Mouse (Mus musculus) layer of hippocampus, postnatal 25 days (tissue): ENCODE measurements at regions not wholly inside any gene's neighbourhood (a gene's known extent, or its start where the extent isn't known, plus 50 kb on each side); places are given as distances from the start of the nearest gene placed in this dataset.

Experiments used
- DNase-seq, 2 experiments: peaks; one replicate each; pipeline ENCODE4 v3.0.0; 2022; ENCODE audit warnings: mixed read lengths in 2 of 2, low spot score in 1 of 2; ENCODE audit errors: extremely low spot score in 1 of 2

- no peak for DNase-seq
Observed at GRCm38 (mm10) chr16:86594992-86595391, 693.4 kb upstream of the Adamts5 start.

GRCm38 (mm10) chr16:86586044-86586443 lies 684.4 kb upstream of the Adamts5 start:
- no peak for DNase-seq

- DNase-seq = no peak
Observed at GRCm38 (mm10) chr16:86578281-86578680, 676.7 kb upstream of the Adamts5 start.

- DNase-seq = no peak
Observed at GRCm38 (mm10) chr16:86547465-86548043, 645.9 kb upstream of the Adamts5 start.

- DNase-seq = no peak
Observed at GRCm38 (mm10) chr16:86546905-86547304, 645.3 kb upstream of the Adamts5 start.

GRCm38 (mm10) chr16:86544121-86544520 lies 642.5 kb upstream of the Adamts5 start:
- DNase-seq = no peak

DNA sequence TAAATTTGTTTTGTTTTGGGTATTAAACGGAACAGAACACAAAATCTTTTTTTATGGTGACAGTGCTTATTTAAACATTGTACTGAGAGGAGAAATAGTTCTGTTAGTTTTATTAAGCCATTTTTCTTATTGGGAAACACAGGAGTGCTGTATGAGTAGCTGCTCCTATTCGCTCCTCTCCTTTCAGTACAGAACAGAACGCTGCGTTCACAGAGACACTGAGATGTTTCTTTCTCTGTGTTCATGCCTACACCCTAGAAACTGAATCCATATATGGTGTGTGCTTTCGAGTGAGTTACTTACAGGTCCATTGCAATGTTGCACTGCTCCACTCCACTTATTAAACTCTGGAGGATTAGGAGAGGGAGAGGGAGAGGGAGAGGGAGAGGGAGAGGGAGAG lies 634.9 kb upstream of the Adamts5 start:
- no peak for DNase-seq

- DNase-seq = no peak
Observed at GRCm38 (mm10) chr16:86524135-86524534, 622.5 kb upstream of the Adamts5 start.

DNA sequence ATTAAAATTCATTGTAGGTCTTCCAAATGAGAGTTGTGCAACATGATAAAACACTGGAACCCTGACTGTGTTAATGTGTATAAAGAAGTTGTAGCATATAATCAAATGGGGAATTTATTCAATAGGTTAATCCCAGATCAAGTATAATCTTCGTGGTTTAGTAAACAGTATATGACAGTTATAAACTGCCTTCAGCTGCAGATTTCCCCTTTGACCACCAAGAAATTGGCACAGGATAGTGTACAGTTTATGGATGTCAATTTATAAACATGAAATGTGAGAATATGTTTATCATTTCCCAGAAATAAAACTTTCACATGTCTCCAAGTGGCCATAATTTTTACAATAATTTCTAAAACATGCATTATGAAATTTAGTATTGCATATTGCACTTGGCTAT lies 615.3 kb upstream of the Adamts5 start:
- DNase-seq = no peak

- no peak for DNase-seq
Observed at GRCm38 (mm10) chr16:86516144-86516543, 614.5 kb upstream of the Adamts5 start.

GRCm38 (mm10) chr16:86501074-86501952 lies 599.7 kb upstream of the Adamts5 start:
- no peak for DNase-seq

GRCm38 (mm10) chr16:86475145-86475544 lies 573.5 kb upstream of the Adamts5 start:
- peak in 1 of 2 experiments; percentile 8 for DNase-seq

- no peak for DNase-seq
Observed at GRCm38 (mm10) chr16:86473059-86473740, 571.6 kb upstream of the Adamts5 start.

- DNase-seq = no peak
Observed at GRCm38 (mm10) chr16:86461073-86461472, 559.4 kb upstream of the Adamts5 start.

- no peak for DNase-seq
Observed at GRCm38 (mm10) chr16:86456649-86457048, 555.0 kb upstream of the Adamts5 start.

DNA sequence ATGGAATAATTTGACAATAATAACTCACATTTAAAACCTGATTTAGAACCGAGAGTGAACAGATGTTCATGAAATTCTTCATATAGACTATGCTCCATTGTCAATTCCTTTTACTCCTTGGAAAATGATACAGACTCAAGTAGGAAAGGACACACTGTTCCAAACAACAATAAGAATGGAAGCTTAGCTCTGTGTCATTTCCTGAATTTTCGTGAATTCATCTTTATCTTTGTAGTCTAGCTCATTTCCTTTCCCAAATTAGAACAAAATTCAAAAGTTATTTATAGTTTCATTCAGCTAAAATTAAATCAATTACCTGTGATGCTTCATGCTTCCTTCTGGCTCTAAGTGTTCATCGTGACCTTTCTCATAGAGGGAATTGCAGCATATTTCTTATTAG lies 553.2 kb upstream of the Adamts5 start:
- no peak for DNase-seq

DNA sequence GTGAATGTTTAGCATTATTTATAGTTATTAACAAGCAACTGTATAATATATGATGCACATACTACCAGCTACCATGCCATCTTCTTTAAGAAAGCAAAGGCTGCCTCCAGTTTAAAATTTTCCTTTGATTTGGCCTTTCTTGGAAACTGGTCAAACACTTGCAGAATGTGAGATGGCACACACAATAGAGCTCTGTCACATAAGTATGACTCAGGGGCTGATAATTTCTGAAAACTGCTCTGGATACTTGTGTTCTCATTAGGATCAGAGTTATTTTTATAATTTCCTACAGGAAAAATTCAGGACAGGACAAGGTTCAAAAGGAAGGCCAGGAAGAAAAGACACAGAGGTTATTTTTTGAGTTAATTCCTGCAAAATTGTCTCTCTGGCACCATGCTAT lies 552.4 kb upstream of the Adamts5 start:
- DNase-seq = no peak

GRCm38 (mm10) chr16:86448478-86449160 lies 547.0 kb upstream of the Adamts5 start:
- no peak for DNase-seq

- peak; percentile 38 to 82 for DNase-seq
Observed at GRCm38 (mm10) chr16:86419458-86419857, 517.8 kb upstream of the Adamts5 start.

DNA sequence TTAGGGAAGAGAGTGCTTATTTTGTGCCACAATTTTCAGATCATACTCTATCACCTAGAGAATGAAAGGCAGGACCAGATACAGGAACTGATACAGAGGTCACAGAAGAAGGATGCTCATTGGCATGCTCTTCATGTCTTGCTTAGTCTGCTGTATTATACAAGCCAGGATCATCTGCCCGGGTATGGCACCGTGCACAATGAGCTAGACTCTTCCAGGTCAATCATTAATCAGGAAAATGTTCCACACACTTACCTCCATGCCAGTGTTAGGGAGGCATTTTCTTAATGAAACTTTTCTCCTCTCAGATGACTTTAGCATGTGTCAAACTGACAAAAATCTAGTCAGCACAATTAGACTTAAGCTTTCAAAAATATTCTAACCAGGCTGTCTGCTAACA lies 502.7 kb upstream of the Adamts5 start:
- DNase-seq = no peak

GRCm38 (mm10) chr16:86401381-86401780 lies 499.8 kb upstream of the Adamts5 start:
- no peak for DNase-seq
